Mouse (Mus musculus) myocyte (in vitro differentiated cells): Measurements from ENCODE around the gene Asb15.

Experiments used
- CEBPB ChIP-seq: IDR thresholded peaks from 2 replicates; pipeline ENCODE4 v1.6.1; 2011; ENCODE audit warnings: mild to moderate bottlenecking, moderate library complexity; ENCODE audit not compliant: poor library complexity, insufficient read depth, severe bottlenecking
- E2F4 ChIP-seq: IDR thresholded peaks from one replicate; pipeline ENCODE4 v1.6.1; 2011; ENCODE audit warnings: mild to moderate bottlenecking, control low read depth, moderate library complexity; ENCODE audit not compliant: insufficient read depth
- MAX ChIP-seq: IDR thresholded peaks from one replicate; pipeline ENCODE4 v1.6.1; 2011; ENCODE audit warnings: low read depth, mild to moderate bottlenecking, control low read depth
- MYOD1 ChIP-seq, 3 experiments: IDR thresholded peaks; one replicate each; pipeline ENCODE4 v1.6.1; 2011; ENCODE audit warnings: control low read depth in 2 of 3, low read depth in 2 of 3, mild to moderate bottlenecking in 2 of 3, moderate library complexity in 1 of 3; ENCODE audit not compliant: insufficient read length in 2 of 3, control insufficient read depth in 1 of 3
- POLR2A ChIP-seq: IDR thresholded peaks from one replicate; pipeline ENCODE4 v1.6.1; 2011; ENCODE audit warnings: low read depth, mild to moderate bottlenecking, control low read depth, moderate library complexity; ENCODE audit not compliant: insufficient read length
- POLR2AphosphoS2 ChIP-seq: IDR thresholded peaks from one replicate; pipeline ENCODE4 v1.6.1; 2011; ENCODE audit warnings: low read depth, control low read depth; ENCODE audit not compliant: insufficient read length
- REST ChIP-seq: IDR thresholded peaks from one replicate; pipeline ENCODE4 v1.6.1; 2011; ENCODE audit warnings: mild to moderate bottlenecking, control low read depth, moderate library complexity; ENCODE audit not compliant: insufficient read depth, insufficient read length
- TCF12 ChIP-seq: IDR thresholded peaks from one replicate; pipeline ENCODE4 v1.6.1; 2011; ENCODE audit warnings: mild to moderate bottlenecking, control low read depth; ENCODE audit not compliant: poor library complexity, insufficient read depth, severe bottlenecking
- USF1 ChIP-seq: IDR thresholded peaks from one replicate; pipeline ENCODE4 v1.6.1; 2011; ENCODE audit warnings: low read depth, mild to moderate bottlenecking, control low read depth, moderate library complexity

- TF ChIP-seq USF1 (no peak), POLR2A (no peak), E2F4 (no peak), REST (no peak), CEBPB (no peak), POLR2AphosphoS2 (no peak), TCF12 (no peak), MAX (no peak), MYOD1 (IDR thresholded peaks at IDR 0.05; ENCODE audit: control insufficient read depth in 1 of 3, insufficient read length in 2 of 3, low read depth in 2 of 3) (no peak)
These were observed 41.8 kb downstream of the Asb15 start for GRCm38 (mm10) chr6:24569711-24570110.
